Mouse (Mus musculus) megakaryocyte, embryonic 14.5 days (primary cell): ENCODE results near the gene Cenpn.

Experiments
- FLI1 ChIP-seq: IDR thresholded peaks from 2 replicates; pipeline ENCODE4 v1.6.1; 2012; ENCODE audit warnings: low read length, inconsistent platforms, mixed read lengths
- GATA1 ChIP-seq: IDR thresholded peaks from 3 replicates; pipeline ENCODE4 v1.6.1; 2012; ENCODE audit warnings: mixed read lengths, low read length, inconsistent platforms, borderline replicate concordance

GRCm38 (mm10) chr8:116942284-116943058, 20.9 kb downstream of the Cenpn start:
- no peak for TF ChIP-seq FLI1
- TF ChIP-seq GATA1 = no peak
